11 mouse cellular contexts compared by ENCODE assay signal in the genomic region with DNA sequence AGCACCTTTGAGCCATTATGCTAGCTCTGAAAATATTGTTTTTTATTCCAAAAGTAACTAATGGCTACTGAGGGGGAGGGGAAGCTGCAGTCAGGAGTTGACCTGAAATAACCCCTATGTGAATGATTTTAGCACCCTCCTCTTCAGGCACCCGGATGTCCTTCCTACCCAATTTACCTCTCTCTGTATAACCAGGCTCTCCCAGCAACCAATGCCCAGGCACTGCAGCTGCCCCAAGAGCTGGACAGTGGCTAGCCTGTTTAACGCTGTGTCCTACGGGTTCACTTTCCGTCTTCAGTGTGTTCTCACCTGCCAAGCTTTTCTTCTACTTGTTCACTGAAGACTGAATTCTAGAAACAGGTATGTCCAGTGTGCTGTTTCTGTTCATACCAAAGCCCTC.
"Had no signal": no experiment of that assay in that cellular context is flagged by ENCODE, and none has a peak within 500 bp of the region (broad histone marks: within the 10 kb centered on the region; RNA-seq: fewer than 3 reads in every experiment).

No protein-coding gene starts in this region.

- ATAC-seq: midbrain, embryonic 13.5 days; midbrain, embryonic 15.5 days had no signal

- H3K27me3 ChIP-seq: midbrain, embryonic 13.5 days; midbrain, embryonic 15.5 days; neural tube, embryonic 12.5 days; stomach, embryonic 15.5 days had no signal

- H3K9me3 ChIP-seq: midbrain, embryonic 13.5 days; midbrain, embryonic 15.5 days; neural tube, embryonic 12.5 days; stomach, embryonic 15.5 days had no signal

- DNase-seq: lung, adult 18-20 months; lung, postnatal 10 days; right cerebral cortex, postnatal 14 days; thymus, adult 2 months; thymus, postnatal 25 days; thymus, postnatal 4 days had no signal

- H3K36me3 ChIP-seq: midbrain, embryonic 13.5 days; midbrain, embryonic 15.5 days; neural tube, embryonic 12.5 days; stomach, embryonic 15.5 days had no signal

- H3K4me3 ChIP-seq: midbrain, embryonic 13.5 days; midbrain, embryonic 15.5 days; myocyte; neural tube, embryonic 12.5 days; stomach, embryonic 15.5 days had no signal
